Mouse (Mus musculus) ES-E14 (cell line): ENCODE data around the gene Tead1.

Experiments used
- HCFC1 ChIP-seq: IDR thresholded peaks from 2 replicates; pipeline ENCODE4 v1.6.1; 2012; ENCODE audit warnings: low read length, inconsistent platforms, borderline replicate concordance; ENCODE audit not compliant: insufficient read depth
- MAFK ChIP-seq: IDR thresholded peaks from 2 replicates; pipeline ENCODE4 v1.6.1; 2014; ENCODE audit warnings: mild to moderate bottlenecking, low read depth, low read length, inconsistent platforms; ENCODE audit not compliant: insufficient read depth

- TF ChIP-seq MAFK (no peak), HCFC1 (no peak)
Observed at GRCm38 (mm10) chr7:112793903-112794302, 114.8 kb downstream of the Tead1 start.
